Mouse (Mus musculus): ENCODE data around the gene Kif2c. TPM values are rescaled to one million over a fixed set of nuclear protein-coding genes. Genes with fewer than 3 reads are reported as not detected.

The Kif2c gene
- total and polyA plus RNA-seq, 3 experiments: 33.9 to 40.3 (median 34.0) TPM

- Histone ChIP-seq H3K4me2 (ENCODE audit: insufficient read depth, low read depth, poor library complexity, severe bottlenecking) (no peak overlapping the region), H3K4me1 (ENCODE audit: control insufficient read depth in 1 of 2, insufficient read depth in 2 of 2) (peaks cover 0 to 19% of the 10 kb centered on the region in 2 experiments; a peak in 2 of 4 replicates), H3K27ac (ENCODE audit: insufficient read depth, low read depth) (no peak overlapping the region), H3K36me3 (replicated peaks in 1 of 2; ENCODE audit: control insufficient read depth in 1 of 2, insufficient read depth in 1 of 2, low read length in 1 of 2) (peaks cover 0 to 11% of the 10 kb centered on the region in 2 experiments), H3K9ac (ENCODE audit: insufficient read depth, low read depth) (no peak overlapping the region), H3K27me3 (replicated peaks) (peaks cover 3% of the 10 kb centered on the region), H3K4me3 (replicated peaks in 1 of 3; ENCODE audit: low read depth in 2 of 3, low read length in 2 of 3, poor library complexity in 1 of 3) (no peak overlapping the region), H3K9me3 (replicated peaks; ENCODE audit: low read length) (no peaks in the 10 kb centered on the region), H3K79me2 (replicated peaks; ENCODE audit: control insufficient read depth, extremely low read depth, insufficient read depth, poor library complexity, severe bottlenecking) (no peaks in the 10 kb centered on the region)
- in situ Hi-C loops (cut with MboI; ENCODE audit: low pct_ligation_motif_present, low pct_unique_long_range_greater_than_20kb, low sequenced_read_pairs): no loop called here
- no peak for DNase-seq (ENCODE audit: extremely low read depth)
- dilution Hi-C loops (cut with MboI; ENCODE audit: extremely low pct_ligation_motif_present, extremely low pct_unique_long_range_greater_than_20kb, low sequenced_read_pairs): no loop called here
- no peak for TF ChIP-seq NELFE (IDR thresholded peaks at IDR 0.05; ENCODE audit: low read depth, low read length)
- TF ChIP-seq TBP (conservative IDR thresholded peaks at IDR 0.05; ENCODE audit: low read depth, low read length): no peak
- TF ChIP-seq USF1 (IDR thresholded peaks at IDR 0.05; ENCODE audit: low read depth, low read length): no peak
- no peak for TF ChIP-seq MYC (IDR thresholded peaks at IDR 0.05; ENCODE audit: low read depth, low read length)
- no peak for TF ChIP-seq USF2 (conservative IDR thresholded peaks at IDR 0.05; ENCODE audit: low read depth, low read length)
- TF ChIP-seq HCFC1 (IDR thresholded peaks at IDR 0.05; ENCODE audit: low read depth, low read length): no peak
- no peak for TF ChIP-seq RAD21 (IDR thresholded peaks at IDR 0.05; ENCODE audit: low read depth, low read length)
- TF ChIP-seq GABPA (IDR thresholded peaks at IDR 0.05; ENCODE audit: insufficient replicate concordance, low read depth, low read length): no peak
Measured at GRCm38 (mm10) chr4:117214250-117214649, 31.8 kb upstream of the Kif2c start.

DNA sequence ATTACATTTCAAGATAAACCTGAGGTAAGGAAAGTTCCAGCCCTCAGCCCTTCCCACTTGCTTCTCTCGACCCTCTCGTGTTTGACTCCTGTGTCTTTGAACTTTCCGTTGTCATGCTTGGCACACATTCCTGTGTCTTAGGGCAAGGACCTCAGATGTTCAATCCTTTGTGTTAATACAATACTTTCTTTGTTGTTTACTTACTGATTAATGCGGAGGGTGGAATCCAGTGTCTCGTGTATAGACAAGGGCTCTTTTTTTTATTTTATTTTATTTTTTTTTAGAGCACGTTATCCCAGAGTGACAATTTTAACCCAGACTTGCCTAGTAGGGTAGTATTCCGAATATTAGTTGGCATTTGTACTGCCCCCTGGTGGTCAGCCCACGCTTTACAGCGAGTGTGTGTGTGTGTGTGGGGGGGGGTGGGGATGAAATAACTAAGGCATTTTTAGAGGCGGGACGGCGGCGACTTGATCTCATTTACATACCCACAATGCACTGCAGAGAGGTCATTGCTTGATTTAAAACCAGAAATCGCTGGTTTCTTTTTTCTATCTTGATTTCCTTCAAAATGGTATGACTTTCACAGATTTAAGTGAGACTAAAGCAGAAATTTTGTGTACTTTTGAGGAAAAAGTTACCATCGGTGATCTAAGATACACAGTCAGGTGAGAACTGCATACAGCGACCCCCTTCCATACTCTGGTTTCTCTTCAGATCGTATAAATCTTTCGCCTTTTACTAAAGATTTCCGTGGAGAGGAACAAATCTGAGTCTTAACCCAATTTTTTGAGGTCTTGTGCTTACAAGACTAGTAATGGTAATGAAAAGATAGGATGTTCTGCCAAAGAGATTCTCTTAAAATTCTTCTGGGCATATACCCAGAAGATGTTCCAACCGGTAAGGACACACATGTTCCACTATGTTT is 28.0 kb upstream of the Kif2c start:
- dilution Hi-C loops (cut with MboI; ENCODE audit: extremely low pct_ligation_motif_present, extremely low pct_unique_long_range_greater_than_20kb, low sequenced_read_pairs) (no loop called here), in situ Hi-C loops (cut with MboI; ENCODE audit: low pct_ligation_motif_present, low pct_unique_long_range_greater_than_20kb, low sequenced_read_pairs) (no loop called here)
- no peak overlapping the region for H3K4me3 ChIP-seq (replicated peaks in 1 of 3; ENCODE audit: low read depth in 2 of 3, low read length in 2 of 3, poor library complexity in 1 of 3)
- no peak overlapping the region for H3K27ac ChIP-seq (ENCODE audit: insufficient read depth, low read depth)
- peaks cover 3% of the 10 kb centered on the region for H3K27me3 ChIP-seq (replicated peaks)
- DNase-seq (ENCODE audit: extremely low read depth): peak; percentile 86
- H3K9ac ChIP-seq (ENCODE audit: insufficient read depth, low read depth): no peak overlapping the region
- no peaks in the 10 kb centered on the region for H3K79me2 ChIP-seq (replicated peaks; ENCODE audit: control insufficient read depth, extremely low read depth, insufficient read depth, poor library complexity, severe bottlenecking)
- peaks cover 0 to 27% of the 10 kb centered on the region in 2 experiments for H3K36me3 ChIP-seq (replicated peaks in 1 of 2; ENCODE audit: control insufficient read depth in 1 of 2, insufficient read depth in 1 of 2, low read length in 1 of 2)
- H3K4me2 ChIP-seq (ENCODE audit: insufficient read depth, low read depth, poor library complexity, severe bottlenecking): no peak overlapping the region
- H3K4me1 ChIP-seq (ENCODE audit: control insufficient read depth in 1 of 2, insufficient read depth in 2 of 2): peaks cover 4 to 14% of the 10 kb centered on the region in 2 experiments; a peak in 3 of 4 replicates
- no peaks in the 10 kb centered on the region for H3K9me3 ChIP-seq (replicated peaks; ENCODE audit: low read length)
- TF ChIP-seq POLR2A (IDR thresholded peaks at IDR 0.05; ENCODE audit: low read depth, low read length): peak; percentile 91
- peak; percentile 19; the same call in 1 of the 2 replicates for TF ChIP-seq SMC3 (IDR thresholded peaks at IDR 0.05; ENCODE audit: low read depth, low read length)
- TF ChIP-seq ZC3H11A (IDR thresholded peaks at IDR 0.05; ENCODE audit: low read depth, low read length): no peak
- peak; percentile 52 for TF ChIP-seq CHD2 (IDR thresholded peaks at IDR 0.05; ENCODE audit: low read length)
- no peak for TF ChIP-seq EP300 (IDR thresholded peaks at IDR 0.05; ENCODE audit: low read length)
- peak; percentile 83 for TF ChIP-seq SIN3A (IDR thresholded peaks at IDR 0.05; ENCODE audit: low read length)
- no peak for TF ChIP-seq BHLHE40 (IDR thresholded peaks at IDR 0.05; ENCODE audit: low read depth, low read length)
- no peak; the same call in none of the 2 replicates for TF ChIP-seq RAD21 (IDR thresholded peaks at IDR 0.05; ENCODE audit: low read depth, low read length)
- TF ChIP-seq ELF1 (IDR thresholded peaks at IDR 0.05; ENCODE audit: low read depth, low read length): no peak
- 0 out of 2 replicates have a peak, but pooled peaks have one; percentile 7 for TF ChIP-seq MEF2A (IDR thresholded peaks at IDR 0.05; ENCODE audit: borderline replicate concordance, low read depth, low read length)
- TF ChIP-seq POLR2AphosphoS2 (IDR thresholded peaks at IDR 0.05; ENCODE audit: low read depth, low read length): peak; percentile 99
- TF ChIP-seq NRF1 (IDR thresholded peaks at IDR 0.05; ENCODE audit: low read depth, low read length): no peak
- no peak for TF ChIP-seq PAX5 (IDR thresholded peaks at IDR 0.05; ENCODE audit: low read length)
- TF ChIP-seq ZNF384 (IDR thresholded peaks at IDR 0.05; ENCODE audit: low read depth, low read length): peak; percentile 44; the same call in 1 of the 2 replicates
- peak; percentile 72 for TF ChIP-seq HCFC1 (IDR thresholded peaks at IDR 0.05; ENCODE audit: low read depth, low read length)
- TF ChIP-seq RCOR1 (conservative IDR thresholded peaks at IDR 0.05; ENCODE audit: low read depth, low read length): peak; percentile 82
- TF ChIP-seq NELFE (IDR thresholded peaks at IDR 0.05; ENCODE audit: low read depth, low read length): peak; percentile 95
- TF ChIP-seq USF1 (IDR thresholded peaks at IDR 0.05; ENCODE audit: low read depth, low read length): no peak
- peak; percentile 99 for TF ChIP-seq TBP (conservative IDR thresholded peaks at IDR 0.05; ENCODE audit: low read depth, low read length)
- TF ChIP-seq CHD1 (IDR thresholded peaks at IDR 0.05; ENCODE audit: low read depth, low read length): no peak
- no peak; the same call in 1 of the 2 replicates for TF ChIP-seq USF2 (conservative IDR thresholded peaks at IDR 0.05; ENCODE audit: low read depth, low read length)
- TF ChIP-seq KAT2A (IDR thresholded peaks at IDR 0.05; ENCODE audit: insufficient replicate concordance, low read length): no peak
- no peak for TF ChIP-seq ZKSCAN1 (IDR thresholded peaks at IDR 0.05; ENCODE audit: borderline replicate concordance, low read depth, low read length)
- peak; percentile 39 to 63; a peak in 3 of 4 replicates for TF ChIP-seq CTCF (conservative IDR thresholded peaks at IDR 0.05 in 1 of 2, IDR thresholded peaks at IDR 0.05 in 1 of 2; ENCODE audit: low read depth in 2 of 2, low read length in 2 of 2)
- peak; percentile 44 for TF ChIP-seq IRF4 (IDR thresholded peaks at IDR 0.05; ENCODE audit: low read depth, low read length)
- peak; percentile 56 for TF ChIP-seq JUND (conservative IDR thresholded peaks at IDR 0.05; ENCODE audit: low read depth, low read length)
- no peak for TF ChIP-seq MAX (IDR thresholded peaks at IDR 0.05; ENCODE audit: low read length)
- TF ChIP-seq ETS1 (conservative IDR thresholded peaks at IDR 0.05; ENCODE audit: low read depth, low read length): peak; percentile 87

Data from CH12.LX (cell line).